Mouse (Mus musculus) frontal cortex, postnatal 25 days (tissue): ENCODE data around the gene Adcy2.

ENCODE experiments used
- DNase-seq, 2 experiments: peaks; one replicate each; pipeline ENCODE4 v3.0.0; 2022; ENCODE audit warnings: low spot score in 2 of 2

Gene Adcy2

GRCm38 (mm10) chr13:68826461-68826860, 172.9 kb downstream of the Adcy2 start:
- DNase-seq: no peak

GRCm38 (mm10) chr13:68820858-68821579, 178.3 kb downstream of the Adcy2 start:
- no peak for DNase-seq

- peak; percentile 39 to 74 for DNase-seq
Measured at GRCm38 (mm10) chr13:68815704-68816477, 183.4 kb downstream of the Adcy2 start.

- no peak for DNase-seq
Measured at GRCm38 (mm10) chr13:68811185-68811584, 188.2 kb downstream of the Adcy2 start.

GRCm38 (mm10) chr13:68799777-68800176, 199.6 kb downstream of the Adcy2 start:
- DNase-seq: no peak

- no peak for DNase-seq
Measured at GRCm38 (mm10) chr13:68793286-68793685, 206.1 kb downstream of the Adcy2 start.

- DNase-seq: no peak
Measured at GRCm38 (mm10) chr13:68787286-68788061, 211.9 kb downstream of the Adcy2 start.

- no peak for DNase-seq
Measured at GRCm38 (mm10) chr13:68783096-68783495, 216.2 kb downstream of the Adcy2 start.

GRCm38 (mm10) chr13:68778011-68778672, 221.2 kb downstream of the Adcy2 start:
- no peak for DNase-seq

- DNase-seq: no peak
Measured at GRCm38 (mm10) chr13:68773599-68774211, 225.6 kb downstream of the Adcy2 start.

GRCm38 (mm10) chr13:68768588-68768987, 230.8 kb downstream of the Adcy2 start:
- no peak for DNase-seq

- DNase-seq: no peak
Measured at GRCm38 (mm10) chr13:68765896-68766578, 233.3 kb downstream of the Adcy2 start.

- DNase-seq: no peak
Measured at GRCm38 (mm10) chr13:68764614-68765013, 234.7 kb downstream of the Adcy2 start.

GRCm38 (mm10) chr13:68749801-68750200, 249.5 kb downstream of the Adcy2 start:
- peak in 1 of 2 experiments; percentile 23 for DNase-seq

GRCm38 (mm10) chr13:68749370-68749769, 250.0 kb downstream of the Adcy2 start:
- DNase-seq: no peak

- DNase-seq: no peak
Measured at GRCm38 (mm10) chr13:68745426-68745825, 253.9 kb downstream of the Adcy2 start.

GRCm38 (mm10) chr13:68712661-68713060, 286.7 kb downstream of the Adcy2 start:
- no peak for DNase-seq

- peak; percentile 39 to 50 for DNase-seq
Measured at GRCm38 (mm10) chr13:68707296-68707747, 292.0 kb downstream of the Adcy2 start.

- DNase-seq: no peak
Measured at GRCm38 (mm10) chr13:68684919-68685318, 314.4 kb downstream of the Adcy2 start.

GRCm38 (mm10) chr13:68680429-68680828, 318.9 kb downstream of the Adcy2 start:
- no peak for DNase-seq

GRCm38 (mm10) chr13:68642786-68643185, 356.6 kb downstream of the Adcy2 start:
- DNase-seq: no peak
